Comparison of ENCODE assay signal across 16 mouse cellular contexts in genomic region chr5:135508284-135508683, GRCm38 (mm10). TPM values are rescaled to one million over a fixed set of nuclear protein-coding genes. Genes with fewer than 3 reads are reported as not detected.
A peak's percentile ranks its signal among the peaks of the same experiment; 100 is the strongest.
DNase-seq lines count a peak whose midpoint lies in the region; ATAC-seq and TF ChIP-seq lines count a peak whose summit lies in the region.
"Had no signal": no experiment of that assay in that cellular context is flagged by ENCODE, and none has a peak within 500 bp of the region (broad histone marks: within the 10 kb centered on the region; RNA-seq: fewer than 3 reads in every experiment).

No protein-coding gene starts in this region.

- H3K9me3 ChIP-seq in limb, embryonic 14.5 days (ENCODE audit: control insufficient read depth, low read length) = no peaks in the 10 kb centered on the region
- no peaks in the 10 kb centered on the region for H3K9me3 ChIP-seq in midbrain, embryonic 15.5 days

- peaks cover 38% of the 10 kb centered on the region for H3K4me1 ChIP-seq in limb, embryonic 14.5 days (ENCODE audit: control insufficient read depth, insufficient read depth, low read length)
- peaks cover 9% of the 10 kb centered on the region for H3K4me1 ChIP-seq in midbrain, embryonic 15.5 days

- H3K4me3 ChIP-seq in limb, embryonic 14.5 days (replicated peaks; ENCODE audit: low read length) = no peak overlapping the region
- no peak overlapping the region for H3K4me3 ChIP-seq in midbrain, embryonic 15.5 days

- no peaks in the 10 kb centered on the region for H3K36me3 ChIP-seq in limb, embryonic 14.5 days (ENCODE audit: control insufficient read depth, insufficient read depth, low read length)
- no peaks in the 10 kb centered on the region for H3K36me3 ChIP-seq in midbrain, embryonic 15.5 days (replicated peaks)

- no peak overlapping the region for H3K9ac ChIP-seq in limb, embryonic 14.5 days (ENCODE audit: low read depth, low read length, severe bottlenecking)
- H3K9ac ChIP-seq in midbrain, embryonic 15.5 days = no peak overlapping the region

- peak overlapping the region; percentile 26 for H3K4me2 ChIP-seq in limb, embryonic 14.5 days (replicated peaks; ENCODE audit: low read depth, low read length, severe bottlenecking)
- no peak overlapping the region for H3K4me2 ChIP-seq in midbrain, embryonic 15.5 days

- 0 out of 2 replicates have a peak, but pooled peaks have one; percentile 7 for ATAC-seq in limb, embryonic 14.5 days (ENCODE audit: low FRiP score, low read depth)
- ATAC-seq in midbrain, embryonic 15.5 days (replicated peaks) = no peak

- H3K27ac ChIP-seq in limb, embryonic 14.5 days (replicated peaks; ENCODE audit: low read depth, low read length) = no peak overlapping the region
- no peak overlapping the region for H3K27ac ChIP-seq in midbrain, embryonic 15.5 days

- peak; percentile 57 for DNase-seq in adrenal gland, adult 2 months
- DNase-seq in adrenal gland, postnatal 4 days (ENCODE audit: low spot score in 2 of 2) = no peak
- peak; percentile 56 to 60 for DNase-seq in kidney, postnatal 36 days
- no peak for DNase-seq in kidney, adult 18-20 months
- peak; percentile 53 for DNase-seq in Muller cell, postnatal 12 days (ENCODE audit: inconsistent ontology term)
- DNase-seq in limb, embryonic 14.5 days (ENCODE audit: low spot score) = peak; percentile 62
- DNase-seq in frontal cortex, postnatal 25 days (ENCODE audit: low spot score in 2 of 2) = no peak
- DNase-seq: cerebellum, adult 11 months; gastrocnemius, postnatal 25 days; thymus, adult 2 months had no signal

- no peak for TF ChIP-seq POLR2A in limb, embryonic 14.5 days (IDR thresholded peaks at IDR 0.05; ENCODE audit: borderline replicate concordance, extremely low read depth, insufficient read depth, insufficient read length)

- WGBS in limb, embryonic 14.5 days = 62% methylated on average over 3 of the region's 3 CpGs
- 82% methylated on average over 3 of the region's 3 CpGs for WGBS in midbrain, embryonic 15.5 days

- H3K27me3 ChIP-seq in limb, embryonic 14.5 days (ENCODE audit: control insufficient read depth, insufficient read depth, low read length) = no peaks in the 10 kb centered on the region
- H3K27me3 ChIP-seq in midbrain, embryonic 15.5 days (replicated peaks) = no peaks in the 10 kb centered on the region

RNA-seq across cellular contexts. Expression of gene Hip1, which starts 36.6 kb away (rescaled TPM):
- 10 to 100 TPM; 17.2 to 26.7 TPM for total RNA-seq in adrenal gland, adult 2 months (2021)
- 19.4 and 20.5 TPM in 2 replicates for polyA plus RNA-seq in adrenal gland, adult 2 months (2012; rRNA removed)
- total RNA-seq in adrenal gland, postnatal 4 days (2021) = 10 to 100 TPM; 44.4 TPM
- 45.9 and 56.9 TPM in 2 replicates for polyA plus RNA-seq in limb, embryonic 14.5 days (2012; rRNA removed)
- polyA plus RNA-seq in limb, embryonic 14.5 days (2014; fragmentation: Nextera tagmentation; extraction: Ambion mirVana) = 47.0 and 49.1 TPM in 2 replicates
- polyA plus RNA-seq in midbrain, embryonic 15.5 days (2015; fragmentation: Nextera tagmentation; extraction: Ambion mirVana) = 37.6 and 38.2 TPM in 2 replicates

RNA-seq across cellular contexts. Expression of gene Ccl26, which starts 55.1 kb away (rescaled TPM):
- not detected for total RNA-seq in adrenal gland, adult 2 months (2021)
- not detected in 2 replicates for polyA plus RNA-seq in adrenal gland, adult 2 months (2012; rRNA removed)
- not detected for total RNA-seq in adrenal gland, postnatal 4 days (2021)
- not detected in 2 replicates for polyA plus RNA-seq in limb, embryonic 14.5 days (2012; rRNA removed)
- not detected in 2 replicates for polyA plus RNA-seq in limb, embryonic 14.5 days (2014; fragmentation: Nextera tagmentation; extraction: Ambion mirVana)
- not detected in 2 replicates for polyA plus RNA-seq in midbrain, embryonic 15.5 days (2015; fragmentation: Nextera tagmentation; extraction: Ambion mirVana)
- total RNA-seq: ES-E14; gastrocnemius, postnatal 25 days; layer of hippocampus, adult 8-10 months had no signal
- polyA plus RNA-seq: forebrain, embryonic 11.5 days; heart, embryonic 16.5 days; limb, embryonic 11.5 days; thymus, adult 2 months had no signal

Comparison
In these comparisons a context has a peak if more than half of its experiments do, and no peak if none do; other contexts are left out.
1. DNase-seq: peak in adrenal gland, adult 2 months (single experiment), kidney, postnatal 36 days (2 of 2), Muller cell, postnatal 12 days (single experiment) and limb, embryonic 14.5 days (single experiment); none in adrenal gland, postnatal 4 days (0 of 2), kidney, adult 18-20 months (single experiment) and frontal cortex, postnatal 25 days (0 of 2).